Mouse (Mus musculus) kidney, embryonic 16.5 days (tissue): ENCODE measurements at regions not wholly inside any gene's neighbourhood (a gene's known extent, or its start where the extent isn't known, plus 50 kb on each side); places are given as distances from the start of the nearest gene placed in this dataset.

Source experiments
- ATAC-seq: fragments of 200-750 bp; cut with Nextera tagmentation; 2 replicates; pipeline ENCODE4 v1.8.0; 2017; ENCODE audit warnings: moderate TSS enrichment; ENCODE audit not compliant: low FRiP score, low TSS enrichment
- H3K27ac ChIP-seq: fragments of 300-500 bp; sonication (generic); 2 replicates; pipeline ENCODE4 v1.5.1; 2014; ENCODE audit warnings: low read length
- H3K27me3 ChIP-seq: fragments of 300-500 bp; sonication (generic); 2 replicates; pipeline ENCODE4 v1.6.1; 2014; ENCODE audit warnings: low read length, control low read depth, mixed read lengths; ENCODE audit not compliant: insufficient read depth
- H3K36me3 ChIP-seq: fragments of 300-500 bp; sonication (generic); 2 replicates; pipeline ENCODE4 v1.6.1; 2014; ENCODE audit warnings: low read length, control low read depth, mixed read lengths; ENCODE audit not compliant: insufficient read depth
- H3K4me1 ChIP-seq: fragments of 300-500 bp; sonication (generic); 2 replicates; pipeline ENCODE4 v1.6.1; 2014; ENCODE audit warnings: low read length, control low read depth, mixed read lengths; ENCODE audit not compliant: insufficient read depth
- H3K4me2 ChIP-seq: fragments of 300-500 bp; sonication (generic); replicated peaks from 2 replicates; pipeline ENCODE4 v1.6.1; 2014; ENCODE audit warnings: low read depth, low read length
- H3K4me3 ChIP-seq: fragments of 300-500 bp; sonication (generic); 2 replicates; pipeline ENCODE4 v1.5.1; 2014; ENCODE audit warnings: mild to moderate bottlenecking, low read length
- H3K9ac ChIP-seq: fragments of 300-500 bp; sonication (generic); replicated peaks from 2 replicates; pipeline ENCODE4 v1.6.1; 2014; ENCODE audit warnings: low read length
- H3K9me3 ChIP-seq: fragments of 300-500 bp; sonication (generic); 2 replicates; pipeline ENCODE4 v1.6.1; 2016; ENCODE audit warnings: low read length, control low read depth
- WGBS: fragments of 180-500 bp; shearing (Covaris S2); extraction: QIAGEN DNeasy Blood & Tissue Kit; methylation state at CpG from one replicate; pipeline ENCODE4 v1.1.7; 2014; 5-methylcytosine and 5-hydroxymethylcytosine counted together

GRCm38 (mm10) chr2:166400304-166400703, 244.8 kb upstream of the Sulf2 start:
- H3K9ac ChIP-seq, result no peak overlapping the region
- H3K9me3 ChIP-seq, result no peaks in the 10 kb centered on the region
- no peak overlapping the region for H3K4me3 ChIP-seq
- WGBS, result 50% methylated on average over 10 of the region's 10 CpGs
- peak overlapping the region; percentile 92 for H3K27ac ChIP-seq
- H3K36me3 ChIP-seq, result no peaks in the 10 kb centered on the region
- H3K27me3 ChIP-seq, result 0 out of 2 replicates have a peak, but pooled peaks cover under 1% of the 10 kb centered on the region
- no peak overlapping the region for H3K4me2 ChIP-seq
- no peak for ATAC-seq
- H3K4me1 ChIP-seq, result peaks cover 34% of the 10 kb centered on the region

GRCm38 (mm10) chr2:166399140-166399830, 243.8 kb upstream of the Sulf2 start:
- H3K4me2 ChIP-seq, result no peak overlapping the region
- WGBS, result 10% methylated on average over 6 of the region's 6 CpGs
- peak; percentile 73 for ATAC-seq
- H3K36me3 ChIP-seq, result no peaks in the 10 kb centered on the region
- peak overlapping the region; percentile 92 for H3K27ac ChIP-seq
- 0 out of 2 replicates have a peak overlapping the region, but pooled peaks have one; percentile 23 for H3K9ac ChIP-seq
- H3K4me1 ChIP-seq, result peaks cover 40% of the 10 kb centered on the region
- no peaks in the 10 kb centered on the region for H3K27me3 ChIP-seq
- no peak overlapping the region for H3K4me3 ChIP-seq
- no peaks in the 10 kb centered on the region for H3K9me3 ChIP-seq

GRCm38 (mm10) chr2:166398774-166399139, 243.3 kb upstream of the Sulf2 start:
- Histone ChIP-seq H3K4me3 (no peak overlapping the region), H3K36me3 (no peaks in the 10 kb centered on the region), H3K4me2 (no peak overlapping the region), H3K4me1 (peaks cover 38% of the 10 kb centered on the region), H3K9ac (no peak overlapping the region), H3K27ac (peak overlapping the region; percentile 92), H3K27me3 (peaks cover under 1% of the 10 kb centered on the region; the same call in 1 of the 2 replicates), H3K9me3 (no peaks in the 10 kb centered on the region)
- peak; percentile 74 for ATAC-seq
- 34% methylated on average over 5 of the region's 5 CpGs for WGBS

- 79% methylated on average over 10 of the region's 10 CpGs for WGBS
- Histone ChIP-seq H3K36me3 (no peaks in the 10 kb centered on the region), H3K9me3 (no peaks in the 10 kb centered on the region), H3K4me2 (no peak overlapping the region), H3K4me3 (no peak overlapping the region), H3K9ac (no peak overlapping the region), H3K27me3 (peaks cover 5% of the 10 kb centered on the region; the same call in 1 of the 2 replicates), H3K27ac (peak overlapping the region; percentile 92), H3K4me1 (peaks cover 40% of the 10 kb centered on the region)
- no peak for ATAC-seq
These were observed 242.7 kb upstream of the Sulf2 start for GRCm38 (mm10) chr2:166398156-166398555.

- Histone ChIP-seq H3K4me1 (peaks cover 27% of the 10 kb centered on the region), H3K27ac (no peak overlapping the region), H3K36me3 (no peaks in the 10 kb centered on the region), H3K4me3 (no peak overlapping the region), H3K9me3 (no peaks in the 10 kb centered on the region), H3K4me2 (0 out of 2 replicates have a peak overlapping the region, but pooled peaks have one; percentile 20), H3K27me3 (peaks cover 5% of the 10 kb centered on the region; the same call in 1 of the 2 replicates), H3K9ac (peak overlapping the region; percentile 12; the same call in 1 of the 2 replicates)
- no peak for ATAC-seq
- 24% methylated on average over 13 of the region's 13 CpGs for WGBS
These were observed 239.2 kb upstream of the Sulf2 start for GRCm38 (mm10) chr2:166394666-166395065.

- peaks cover 9% of the 10 kb centered on the region; the same call in 1 of the 2 replicates for H3K4me1 ChIP-seq
- no peaks in the 10 kb centered on the region for H3K36me3 ChIP-seq
- no peak overlapping the region for H3K4me3 ChIP-seq
- H3K9ac ChIP-seq, result no peak overlapping the region
- no peaks in the 10 kb centered on the region for H3K9me3 ChIP-seq
- 45% methylated on average over 5 of the region's 5 CpGs for WGBS
- H3K27me3 ChIP-seq, result peaks cover 5% of the 10 kb centered on the region; the same call in 1 of the 2 replicates
- 0 out of 2 replicates have a peak overlapping the region, but pooled peaks have one; percentile 32 for H3K27ac ChIP-seq
- no peak for ATAC-seq
- no peak overlapping the region for H3K4me2 ChIP-seq
These were observed 235.7 kb upstream of the Sulf2 start for GRCm38 (mm10) chr2:166391176-166391575.

GRCm38 (mm10) chr2:166388050-166388449, 232.6 kb upstream of the Sulf2 start:
- Histone ChIP-seq H3K4me1 (no peaks in the 10 kb centered on the region), H3K9ac (no peak overlapping the region), H3K4me2 (no peak overlapping the region), H3K4me3 (no peak overlapping the region), H3K36me3 (no peaks in the 10 kb centered on the region), H3K27me3 (no peaks in the 10 kb centered on the region), H3K27ac (no peak overlapping the region), H3K9me3 (no peaks in the 10 kb centered on the region)
- no peak for ATAC-seq
- WGBS, result 56% methylated on average over 6 of the region's 6 CpGs

- no peak overlapping the region for H3K4me3 ChIP-seq
- H3K4me1 ChIP-seq, result no peaks in the 10 kb centered on the region
- 67% methylated on average over 5 of the region's 5 CpGs for WGBS
- no peak overlapping the region for H3K9ac ChIP-seq
- H3K27ac ChIP-seq, result no peak overlapping the region
- H3K27me3 ChIP-seq, result no peaks in the 10 kb centered on the region
- ATAC-seq, result no peak
- H3K36me3 ChIP-seq, result no peaks in the 10 kb centered on the region
- no peaks in the 10 kb centered on the region for H3K9me3 ChIP-seq
- no peak overlapping the region for H3K4me2 ChIP-seq
These were observed 231.4 kb upstream of the Sulf2 start for GRCm38 (mm10) chr2:166386817-166387216.

GRCm38 (mm10) chr2:166384583-166384982, 229.1 kb upstream of the Sulf2 start:
- Histone ChIP-seq H3K27ac (no peak overlapping the region), H3K36me3 (no peaks in the 10 kb centered on the region), H3K4me1 (no peaks in the 10 kb centered on the region), H3K9ac (no peak overlapping the region), H3K4me2 (no peak overlapping the region), H3K27me3 (no peaks in the 10 kb centered on the region), H3K9me3 (no peaks in the 10 kb centered on the region), H3K4me3 (no peak overlapping the region)
- WGBS, result 45% methylated on average over 6 of the region's 6 CpGs
- ATAC-seq, result no peak

- WGBS, result 87% methylated on average over 5 of the region's 5 CpGs
- no peaks in the 10 kb centered on the region for H3K36me3 ChIP-seq
- H3K4me2 ChIP-seq, result no peak overlapping the region
- ATAC-seq, result no peak
- H3K4me1 ChIP-seq, result no peaks in the 10 kb centered on the region
- H3K4me3 ChIP-seq, result no peak overlapping the region
- no peak overlapping the region for H3K27ac ChIP-seq
- no peaks in the 10 kb centered on the region for H3K9me3 ChIP-seq
- no peaks in the 10 kb centered on the region for H3K27me3 ChIP-seq
- H3K9ac ChIP-seq, result no peak overlapping the region
These were observed 227.9 kb upstream of the Sulf2 start for GRCm38 (mm10) chr2:166383356-166383755.
